ENCODE assay signal across 7 mouse cellular contexts in genomic region chr3:89454401-89455177, GRCm38 (mm10). TPM values are rescaled to one million over a fixed set of nuclear protein-coding genes. Genes with fewer than 3 reads are reported as not detected.
DNase-seq lines count a peak whose midpoint lies in the region; ATAC-seq and TF ChIP-seq lines count a peak whose summit lies in the region.

TSS of gene Pmvk (plus strand) at chr3:89454541.

- peaks cover 2% of the 10 kb centered on the region for H3K4me1 ChIP-seq in neural tube, embryonic 11.5 days (ENCODE audit: control insufficient read depth, insufficient read depth, low read length)
- peaks cover 6% of the 10 kb centered on the region; the same call in 1 of the 2 replicates for H3K4me1 ChIP-seq in hindbrain, embryonic 16.5 days (ENCODE audit: control insufficient read depth, insufficient read depth, low read depth, low read length)

- no peaks in the 10 kb centered on the region; the same call in 1 of the 2 replicates for H3K79me2 ChIP-seq in macrophage (ENCODE audit: inconsistent target)

- no peaks in the 10 kb centered on the region for H3K36me3 ChIP-seq in neural tube, embryonic 11.5 days (ENCODE audit: control insufficient read depth, insufficient read depth, low read length)
- H3K36me3 ChIP-seq in hindbrain, embryonic 16.5 days (ENCODE audit: control insufficient read depth, insufficient read depth, low read length): no peaks in the 10 kb centered on the region
- no peaks in the 10 kb centered on the region for H3K36me3 ChIP-seq in macrophage (ENCODE audit: inconsistent target)

- DNase-seq in neural tube, embryonic 11.5 days (ENCODE audit: low spot score): no peak
- DNase-seq in neural tube, embryonic 10.5 days (ENCODE audit: extremely low spot score, low spot score): no peak
- no peak for DNase-seq in brain, embryonic 14.5 days (ENCODE audit: low read depth)
- DNase-seq in ovary, postnatal 36 days (ENCODE audit: low spot score): no peak
- DNase-seq in cerebellum, postnatal 36 days: no peak

- no peaks in the 10 kb centered on the region for H3K27me3 ChIP-seq in neural tube, embryonic 11.5 days (ENCODE audit: control insufficient read depth, insufficient read depth, low read length)
- no peaks in the 10 kb centered on the region for H3K27me3 ChIP-seq in hindbrain, embryonic 16.5 days (replicated peaks; ENCODE audit: control insufficient read depth, insufficient read depth, low read length)

- no peaks in the 10 kb centered on the region for H3K9me3 ChIP-seq in neural tube, embryonic 11.5 days (ENCODE audit: control insufficient read depth, low read length)
- no peaks in the 10 kb centered on the region for H3K9me3 ChIP-seq in hindbrain, embryonic 16.5 days (ENCODE audit: control insufficient read depth, low read length)

- TF ChIP-seq POLR2A in brain, embryonic 14.5 days (IDR thresholded peaks at IDR 0.05; ENCODE audit: borderline replicate concordance, extremely low read depth, insufficient read depth, insufficient read length, poor library complexity, severe bottlenecking): no peak

- no peak for TF ChIP-seq CTCF in brain, embryonic 14.5 days (IDR thresholded peaks at IDR 0.05; ENCODE audit: borderline replicate concordance, extremely low read depth, insufficient read depth, insufficient read length)

- H3K27ac ChIP-seq in neural tube, embryonic 11.5 days (ENCODE audit: low read depth, low read length): no peak within 1 kb of the TSS
- H3K27ac ChIP-seq in hindbrain, embryonic 16.5 days (ENCODE audit: low read depth, low read length): no peak within 1 kb of the TSS
- H3K27ac ChIP-seq in macrophage: no peak within 1 kb of the TSS

- ATAC-seq in neural tube, embryonic 11.5 days (ENCODE audit: insufficient read depth, low FRiP score, low TSS enrichment): no peak
- no peak for ATAC-seq in hindbrain, embryonic 16.5 days

- no peak within 1 kb of the TSS for H3K4me2 ChIP-seq in neural tube, embryonic 11.5 days (ENCODE audit: low read depth)
- no peak within 1 kb of the TSS for H3K4me2 ChIP-seq in hindbrain, embryonic 16.5 days (ENCODE audit: low read length)

- no peak within 1 kb of the TSS for H3K9ac ChIP-seq in neural tube, embryonic 11.5 days (ENCODE audit: low read length)
- no peak within 1 kb of the TSS for H3K9ac ChIP-seq in hindbrain, embryonic 16.5 days (ENCODE audit: low read depth, low read length)

- 70% methylated on average over 10 of the region's 10 CpGs for WGBS in neural tube, embryonic 11.5 days
- 74% methylated on average over 10 of the region's 10 CpGs for WGBS in hindbrain, embryonic 16.5 days
- WGBS in macrophage (ENCODE audit: missing documents): 87% methylated on average over 9 of the region's 10 CpGs

- no peak within 1 kb of the TSS for H3K4me3 ChIP-seq in neural tube, embryonic 11.5 days (ENCODE audit: low read depth, low read length)
- no peak within 1 kb of the TSS for H3K4me3 ChIP-seq in hindbrain, embryonic 16.5 days (ENCODE audit: low read length)
- H3K4me3 ChIP-seq in macrophage (ENCODE audit: inconsistent target): no peak within 1 kb of the TSS

RNA-seq across cellular contexts. Expression of gene Pmvk, which starts in this region (rescaled TPM):
- polyA plus RNA-seq in neural tube, embryonic 11.5 days (2014; fragmentation: Nextera tagmentation; extraction: Ambion mirVana): 71.8 and 74.5 TPM in 2 replicates
- polyA plus RNA-seq in brain, embryonic 14.5 days (2012; rRNA removed): 72.2 and 86.3 TPM in 2 replicates
- 137 and 156 TPM in 2 replicates for polyA plus RNA-seq in hindbrain, embryonic 16.5 days (2015; fragmentation: Nextera tagmentation; extraction: Ambion mirVana)
- 10 to 100 TPM in 18 of 26 experiments, 1 to 10 TPM in 8; 4.5 to 22.9 (median 17.9) TPM for total RNA-seq in macrophage (2018; cell fraction: chromatin; rRNA removed)
- total RNA-seq in macrophage (2018; cell fraction: cytosol; rRNA removed): 10 to 100 TPM; 12.5 to 29.0 (median 22.6) TPM
- 10 to 100 TPM in 21 of 26 experiments, 1 to 10 TPM in 5; 5.5 to 26.4 (median 16.5) TPM for total RNA-seq in macrophage (2018; cell fraction: nucleus; rRNA removed)
- polyA plus RNA-seq in macrophage (2018): 15.3 to 25.4 TPM (median 21.3 TPM) in 3 replicates
